Mouse (Mus musculus): ENCODE results near the gene Clpp. TPM values are rescaled to one million over a fixed set of nuclear protein-coding genes. Genes with fewer than 3 reads are reported as not detected.
A peak's percentile ranks its signal among the peaks of the same experiment; 100 is the strongest.

Gene Clpp
- total RNA-seq, 1 experiment from 2014 or later, result 106 TPM

- DNase-seq, result peak; percentile 46
Measured at GRCm38 (mm10) chr17:57030931-57031660, 41.0 kb downstream of the Clpp start, which contains the start of gene Khsrp. Khsrp (minus strand) TSS chr17:57031522.

GRCm38 (mm10) chr17:57031661-57032420 is 41.7 kb downstream of the Clpp start:
- peak; percentile 96 for DNase-seq

DNA sequence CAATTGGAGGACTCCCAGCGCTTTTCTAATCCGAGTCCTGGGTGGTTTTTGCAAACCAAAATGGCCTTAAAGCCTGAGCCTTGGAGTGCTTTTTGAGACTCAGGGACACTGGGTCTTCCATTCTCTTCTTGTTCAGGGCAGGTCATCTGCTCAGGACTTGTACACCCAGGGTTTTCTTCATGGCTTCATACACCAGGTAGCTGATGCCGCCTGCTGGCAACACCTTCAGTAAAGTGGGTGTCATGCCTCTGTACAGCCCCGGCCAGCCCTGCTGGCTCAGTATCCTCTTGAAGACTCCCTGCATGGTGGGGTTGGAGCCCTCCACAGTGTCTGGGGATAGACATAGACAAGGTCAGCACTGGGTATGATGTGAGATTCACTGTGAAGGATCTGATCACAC is 42.7 kb downstream of the Clpp start:
- DNase-seq, result no peak

GRCm38 (mm10) chr17:57038978-57039377 is 48.9 kb downstream of the Clpp start:
- DNase-seq, result no peak

DNA sequence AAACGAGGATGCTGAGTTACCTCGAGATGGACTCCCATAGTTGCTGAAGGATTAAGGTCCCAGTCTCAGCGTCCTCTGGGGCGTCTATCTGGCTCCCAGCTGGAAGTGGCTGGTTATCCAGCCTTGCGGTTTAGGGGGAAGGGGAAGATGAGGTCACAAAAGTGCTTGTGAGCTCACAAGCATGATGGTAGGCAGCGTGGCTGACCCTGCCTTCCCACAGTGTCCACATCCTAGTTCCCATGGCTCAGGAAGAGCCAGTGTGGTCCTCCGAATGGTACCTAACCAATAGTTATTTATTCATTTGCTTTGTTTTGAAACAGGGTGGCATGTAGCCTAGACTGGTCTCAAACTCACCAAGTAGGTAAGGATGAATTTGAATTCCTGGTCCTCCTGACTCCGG is 51.4 kb downstream of the Clpp start, which contains the start of gene Slc25a41:
Slc25a41 (minus strand) TSS at position 101 of the 400 bp plus-strand sequence.
- DNase-seq, result no peak

Other genes with a start within 250 kb of the Clpp start
- gene Nrtn, start 232.8 kb upstream of the Clpp start, total RNA-seq (2021), result 3.8 and 5.3 TPM in 2 replicates
- gene Dus3l, start 225.5 kb upstream of the Clpp start, total RNA-seq (2021), result 41.9 and 47.4 TPM in 2 replicates
- 0.79 and 1.5 TPM in 2 replicates for gene Prr22, start 220.1 kb upstream of the Clpp start, total RNA-seq (2021)
- gene Rfx2, start 159.3 kb upstream of the Clpp start, total RNA-seq (2021), result 6.9 and 11.1 TPM in 2 replicates
- gene Acsbg2, start 115.9 kb upstream of the Clpp start, total RNA-seq (2021), result 0.71 and 0.76 TPM in 2 replicates
- gene 1700061G19Rik, start 114.8 kb upstream of the Clpp start, total RNA-seq (2021), result 5.4 and 8.9 TPM in 2 replicates
- gene Mllt1, start 54.9 kb upstream of the Clpp start, total RNA-seq (2021), result 36.2 and 36.3 TPM in 2 replicates
- gene Acer1, start 8.2 kb upstream of the Clpp start, total RNA-seq (2021), result 0.38 and 0.70 TPM in 2 replicates
- gene Alkbh7, start 7.0 kb downstream of the Clpp start, total RNA-seq (2021), result 67.3 and 95.1 TPM in 2 replicates
- gene Pspn, start 9.7 kb downstream of the Clpp start, total RNA-seq (2021), result 0.76 and 2.3 TPM in 2 replicates
- gene Gtf2f1, start 21.0 kb downstream of the Clpp start, total RNA-seq (2021), result 46.1 and 55.3 TPM in 2 replicates
- 0.64 TPM in 1 of 2 replicates, not detected in the other for gene Gm17949, start 21.2 kb downstream of the Clpp start, total RNA-seq (2021)
- 94.9 and 115 TPM in 2 replicates for gene Khsrp, start 41.2 kb downstream of the Clpp start, total RNA-seq (2021)
- not detected in 2 replicates for gene Slc25a41, start 51.3 kb downstream of the Clpp start, total RNA-seq (2021)
- 1.4 TPM in 1 of 2 replicates, not detected in the other for gene Crb3, start 68.8 kb downstream of the Clpp start, total RNA-seq (2021)
- gene Slc25a23, start 69.6 kb downstream of the Clpp start, total RNA-seq (2021), result 89.2 and 96.3 TPM in 2 replicates
- gene Dennd1c, start 88.2 kb downstream of the Clpp start, total RNA-seq (2021), result 1.6 TPM in 1 of 2 replicates, not detected in the other
- gene Tubb4a, start 97.5 kb downstream of the Clpp start, total RNA-seq (2021), result 4.0 and 5.0 TPM in 2 replicates
- gene Tnfsf9, start 115.0 kb downstream of the Clpp start, total RNA-seq (2021), result 0.39 and 0.71 TPM in 2 replicates
- not detected in 2 replicates for gene Cd70, start 159.5 kb downstream of the Clpp start, total RNA-seq (2021)
- not detected in 2 replicates for gene Tnfsf14, start 203.9 kb downstream of the Clpp start, total RNA-seq (2021)
- gene C3, start 237.8 kb downstream of the Clpp start, total RNA-seq (2021), result 280 and 456 TPM in 2 replicates